Mouse (Mus musculus) left cerebral cortex, postnatal 10 days (tissue): ENCODE data around the gene Eif3i. TPM values are rescaled to one million over a fixed set of nuclear protein-coding genes. Genes with fewer than 3 reads are reported as not detected.

ENCODE experiments used
- DNase-seq, 2 experiments: peaks; one replicate each; pipeline ENCODE4 v3.0.0; 2021 to 2022; ENCODE audit warnings: low spot score in 2 of 2, mixed read lengths in 1 of 2; ENCODE audit errors: extremely low spot score in 1 of 2
- intact Hi-C: fragments of 180-260 bp; cut with DNase I; formaldehyde crosslinking; loops from one replicate; pipeline ENCODE4 v1.15.1; 2025
- total RNA-seq, 2 experiments: library from RNA; stranded (reverse); gene quantifications; 2 replicates each; pipeline ENCODE4 v1.2.3; 2021

Gene Eif3i
- total RNA-seq, 2 experiments from 2014 or later: 141 to 151 TPM

- intact Hi-C loops: no loop called here
Observed at GRCm38 (mm10) chr4:129621283-129621841, 20.9 kb upstream of the Eif3i start.

DNA sequence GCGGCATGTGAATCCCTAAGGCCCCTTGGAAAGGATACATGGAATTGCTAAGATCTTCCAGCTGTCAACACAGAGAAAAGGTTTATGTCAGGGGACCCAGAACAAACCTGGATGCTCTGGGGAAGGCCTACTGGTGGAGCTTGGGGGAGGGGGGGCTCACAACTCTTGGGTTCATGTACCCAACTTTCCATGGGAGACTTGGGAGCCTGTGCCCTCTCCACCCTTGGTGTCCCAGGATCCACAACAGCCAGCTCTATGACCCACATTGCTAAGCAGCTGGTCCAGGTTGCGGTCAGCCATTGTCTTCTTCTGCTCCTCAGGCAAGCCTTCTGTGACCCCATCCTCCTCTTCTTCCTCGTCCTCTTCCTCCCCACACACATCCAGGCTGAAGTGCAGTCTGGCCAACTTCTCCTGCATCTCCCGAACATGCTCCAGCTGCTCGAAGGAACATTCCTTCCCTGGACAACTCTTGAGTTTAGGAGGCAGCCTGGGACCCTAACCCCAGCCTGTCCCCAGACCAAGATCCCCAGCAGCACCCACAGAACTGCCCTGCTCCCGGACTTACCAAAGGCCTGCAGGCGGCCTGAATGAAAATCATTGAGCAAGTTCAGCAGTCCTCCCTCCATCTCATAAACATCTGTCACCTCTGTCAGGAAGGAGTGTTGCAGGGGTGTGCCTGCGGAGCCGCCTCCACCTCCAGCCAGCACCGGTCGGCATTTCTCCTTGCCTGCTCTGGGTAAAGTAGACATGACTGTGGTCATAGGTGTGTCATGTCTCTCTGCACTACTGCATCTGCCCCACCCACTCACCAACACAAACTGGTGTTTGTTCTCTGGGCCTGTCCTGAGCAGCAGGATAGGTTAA is 20.2 kb upstream of the Eif3i start:
- intact Hi-C loops: no loop called here
- DNase-seq: no peak

More at GRCm38 (mm10) chr4:129621283-129621841, 20.9 kb upstream of the Eif3i start:
- DNase-seq: no peak

GRCm38 (mm10) chr4:129618786-129619691 is 18.6 kb upstream of the Eif3i start, which contains the start of gene Iqcc:
Gene Iqcc, minus strand, starts transcription at chr4:129619099.
- intact Hi-C loops: no loop called here
- DNase-seq: peak; percentile 96 to 97

GRCm38 (mm10) chr4:129618031-129618430 is 17.6 kb upstream of the Eif3i start:
- DNase-seq: no peak
- intact Hi-C loops: no loop called here

- intact Hi-C loops: no loop called here
Observed at GRCm38 (mm10) chr4:129617121-129617641, 16.7 kb upstream of the Eif3i start.

DNA sequence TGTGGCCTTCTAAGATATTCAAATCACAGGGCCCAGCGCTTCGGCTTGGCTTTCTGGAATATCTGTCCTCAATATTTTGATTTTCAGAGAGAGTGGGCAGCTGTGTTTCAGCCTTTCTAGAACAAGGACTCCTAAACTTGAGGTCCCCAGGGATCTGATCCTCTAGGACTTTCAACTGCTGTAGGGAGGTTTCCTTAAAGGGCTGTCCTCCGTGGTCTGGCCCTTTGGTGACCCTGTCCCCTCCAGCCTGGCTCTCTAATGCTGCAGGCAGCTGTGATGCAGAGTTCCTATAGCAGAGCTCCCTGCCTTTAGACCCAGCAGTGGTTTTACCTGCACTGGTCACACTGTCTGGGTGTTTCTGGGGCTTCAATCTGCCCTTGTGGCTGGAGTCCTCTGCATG is 16.2 kb upstream of the Eif3i start:
- intact Hi-C loops: no loop called here
- DNase-seq: no peak

More at GRCm38 (mm10) chr4:129617121-129617641, 16.7 kb upstream of the Eif3i start:
- DNase-seq: no peak

DNA sequence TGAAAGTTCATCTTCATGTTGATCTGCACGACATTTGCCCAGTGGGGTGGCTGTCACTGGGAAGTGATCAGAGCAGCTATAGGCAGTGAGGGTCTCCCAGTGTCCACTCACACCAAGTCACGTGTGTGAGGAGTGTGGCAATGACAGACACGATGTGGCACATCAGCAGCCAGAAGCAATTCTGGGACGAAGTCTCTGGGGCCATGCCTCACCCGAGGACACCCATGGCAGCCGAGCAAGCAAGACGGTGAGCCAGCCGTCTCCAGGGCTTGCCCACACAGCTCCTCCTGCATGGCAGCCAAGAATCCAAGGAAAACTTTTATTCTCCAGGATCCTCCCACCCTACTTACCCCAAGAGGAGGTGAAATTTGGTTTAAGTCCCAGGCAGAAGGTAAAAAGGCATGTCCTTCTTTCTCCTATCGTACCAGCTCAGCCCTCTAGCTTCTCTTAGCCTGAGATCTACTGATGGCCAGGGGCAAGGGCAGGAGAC is 15.4 kb upstream of the Eif3i start:
- no peak for DNase-seq
- intact Hi-C loops: no loop called here

GRCm38 (mm10) chr4:129614093-129614492 is 13.6 kb upstream of the Eif3i start, which contains the start of gene Dcdc2b:
Gene Dcdc2b, minus strand, starts transcription at chr4:129614257.
- no peak for DNase-seq
- intact Hi-C loops: no loop called here

GRCm38 (mm10) chr4:129610472-129610871 is 10.0 kb upstream of the Eif3i start:
- DNase-seq: no peak
- intact Hi-C loops: no loop called here

GRCm38 (mm10) chr4:129610026-129610425 is 9.6 kb upstream of the Eif3i start:
- intact Hi-C loops: no loop called here
- DNase-seq: no peak

GRCm38 (mm10) chr4:129609139-129609631 is 8.7 kb upstream of the Eif3i start:
- DNase-seq: no peak
- intact Hi-C loops: loop anchor here (5.0 kb wide), 1 partner anchor 112 kb away; no protein-coding TSS in a partner anchor

DNA sequence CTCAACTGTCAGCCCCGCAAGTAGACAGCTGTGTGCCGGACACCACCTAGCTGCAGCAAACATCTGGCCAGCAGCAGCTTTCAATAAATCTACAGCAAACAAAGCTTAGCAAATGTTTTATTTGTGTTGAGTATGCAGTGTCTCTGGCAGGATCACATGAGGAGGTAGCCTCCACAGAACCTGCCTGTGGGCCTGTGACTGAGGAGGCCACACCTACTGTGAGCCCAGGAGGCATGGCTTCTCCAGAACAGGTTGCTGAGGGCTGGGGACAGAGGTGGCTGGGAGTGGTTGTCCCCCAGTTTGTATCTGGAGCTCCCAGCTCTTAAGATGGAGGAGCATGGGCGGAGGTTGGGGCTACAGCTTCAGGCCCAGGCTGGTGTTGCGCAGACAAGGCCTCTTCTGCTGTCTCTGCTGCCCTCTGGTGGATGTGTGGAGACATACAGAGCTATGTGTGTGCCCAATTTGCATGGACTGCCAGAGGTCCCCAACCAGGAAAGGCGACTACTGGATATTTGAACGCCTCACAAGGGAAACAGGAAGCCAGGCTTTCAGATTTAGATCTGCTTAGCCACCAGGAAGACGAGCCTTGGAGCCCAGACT is 8.1 kb upstream of the Eif3i start:
- DNase-seq: peak; percentile 79 to 89
- intact Hi-C loops: loop anchor here (5.0 kb wide), 1 partner anchor 111 kb away; no protein-coding TSS in a partner anchor

GRCm38 (mm10) chr4:129588865-129589264 is 11.6 kb downstream of the Eif3i start:
- intact Hi-C loops: no loop called here
- DNase-seq: no peak

DNA sequence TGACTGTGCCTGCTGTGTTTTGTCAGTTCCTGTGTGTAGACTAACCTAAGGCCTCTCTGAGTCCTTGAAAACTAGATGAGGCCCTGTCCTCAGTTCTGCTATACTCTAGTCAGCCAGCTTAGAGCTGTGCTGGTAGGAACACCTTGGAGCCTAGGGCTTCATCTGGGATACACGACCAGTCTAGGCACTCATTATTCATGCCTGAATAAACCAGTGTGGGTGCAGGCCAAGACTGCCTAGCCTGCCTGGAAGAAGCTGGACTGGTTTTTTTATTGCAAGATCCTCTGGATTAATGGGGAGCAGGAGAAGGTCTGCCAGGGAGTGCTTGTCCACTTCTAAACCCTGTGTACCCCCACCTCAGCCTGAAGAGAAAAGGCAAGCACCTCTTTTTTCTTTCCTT is 13.5 kb downstream of the Eif3i start:
- intact Hi-C loops: no loop called here
- DNase-seq: no peak

DNA sequence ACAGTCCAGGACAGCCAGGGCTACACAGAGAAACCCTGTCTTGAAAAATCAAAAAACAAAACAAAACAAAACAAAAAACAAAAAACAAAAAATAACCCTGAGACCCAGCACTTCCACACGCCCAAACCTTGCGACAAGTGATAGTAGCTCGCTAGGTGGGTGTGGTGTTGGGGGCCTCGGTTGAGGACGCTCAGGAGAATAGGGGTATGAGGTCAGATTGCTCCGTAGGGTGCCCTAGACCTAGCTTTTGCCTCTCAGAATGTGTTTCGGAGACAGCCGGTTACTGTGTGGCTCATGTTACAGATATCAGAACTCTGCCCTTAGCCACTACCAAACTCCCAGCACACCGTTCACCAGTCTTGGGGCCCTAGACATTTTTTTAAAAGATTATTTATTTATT is 14.7 kb downstream of the Eif3i start:
- DNase-seq: no peak
- intact Hi-C loops: no loop called here

- DNase-seq: peak; percentile 83 to 87
- intact Hi-C loops: no loop called here
Observed at GRCm38 (mm10) chr4:129584884-129585608, 15.4 kb downstream of the Eif3i start.

DNA sequence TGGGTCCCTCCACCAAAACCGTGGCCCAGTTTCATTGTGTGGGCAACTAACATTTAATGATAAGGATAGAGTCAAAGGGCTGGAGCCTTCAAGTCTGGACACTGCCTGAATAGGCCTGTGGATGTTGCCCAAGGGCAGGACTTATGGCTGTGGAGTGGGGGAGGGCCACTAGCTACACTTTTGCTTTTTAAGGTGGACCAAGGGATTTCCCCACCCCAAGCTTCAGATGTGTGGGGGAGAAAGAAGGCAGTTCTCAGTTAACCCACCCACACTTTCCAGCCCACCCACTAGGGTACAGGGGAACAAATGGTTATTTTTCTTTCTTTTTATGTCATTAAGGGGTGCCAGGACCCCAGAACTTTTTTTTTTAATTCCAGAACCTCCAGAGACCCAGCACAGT is 16.1 kb downstream of the Eif3i start:
- intact Hi-C loops: no loop called here

DNA sequence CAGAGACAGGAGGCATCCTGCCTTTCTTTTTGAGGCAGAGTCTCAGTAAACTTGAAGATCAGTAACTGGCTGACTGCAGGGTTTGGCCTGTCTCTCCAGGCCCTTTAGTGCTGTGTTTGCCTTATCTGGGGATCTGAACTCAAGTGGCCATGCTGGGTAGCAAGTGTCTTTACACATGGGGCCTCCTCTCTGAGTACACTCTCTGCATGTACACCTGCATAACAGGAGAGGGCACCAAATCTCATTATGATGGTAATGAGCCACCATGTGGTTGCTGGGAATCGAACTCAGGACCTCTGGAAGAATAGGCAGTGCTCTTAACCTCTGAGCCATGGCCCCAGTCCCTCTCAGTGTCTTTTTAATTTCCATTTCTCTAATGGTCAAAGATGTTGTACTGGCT is 18.2 kb downstream of the Eif3i start:
- intact Hi-C loops: no loop called here
- DNase-seq: no peak

More for the DNA sequence above, 16.1 kb downstream of the Eif3i start:
- no peak for DNase-seq
